Mouse (Mus musculus): ENCODE data around the gene Gm11634. TPM values are rescaled to one million over a fixed set of nuclear protein-coding genes. Genes with fewer than 3 reads are reported as not detected.

Gm11634 gene
- total and polyA plus RNA-seq, 2 experiments from 2014 or later = not detected

DNA sequence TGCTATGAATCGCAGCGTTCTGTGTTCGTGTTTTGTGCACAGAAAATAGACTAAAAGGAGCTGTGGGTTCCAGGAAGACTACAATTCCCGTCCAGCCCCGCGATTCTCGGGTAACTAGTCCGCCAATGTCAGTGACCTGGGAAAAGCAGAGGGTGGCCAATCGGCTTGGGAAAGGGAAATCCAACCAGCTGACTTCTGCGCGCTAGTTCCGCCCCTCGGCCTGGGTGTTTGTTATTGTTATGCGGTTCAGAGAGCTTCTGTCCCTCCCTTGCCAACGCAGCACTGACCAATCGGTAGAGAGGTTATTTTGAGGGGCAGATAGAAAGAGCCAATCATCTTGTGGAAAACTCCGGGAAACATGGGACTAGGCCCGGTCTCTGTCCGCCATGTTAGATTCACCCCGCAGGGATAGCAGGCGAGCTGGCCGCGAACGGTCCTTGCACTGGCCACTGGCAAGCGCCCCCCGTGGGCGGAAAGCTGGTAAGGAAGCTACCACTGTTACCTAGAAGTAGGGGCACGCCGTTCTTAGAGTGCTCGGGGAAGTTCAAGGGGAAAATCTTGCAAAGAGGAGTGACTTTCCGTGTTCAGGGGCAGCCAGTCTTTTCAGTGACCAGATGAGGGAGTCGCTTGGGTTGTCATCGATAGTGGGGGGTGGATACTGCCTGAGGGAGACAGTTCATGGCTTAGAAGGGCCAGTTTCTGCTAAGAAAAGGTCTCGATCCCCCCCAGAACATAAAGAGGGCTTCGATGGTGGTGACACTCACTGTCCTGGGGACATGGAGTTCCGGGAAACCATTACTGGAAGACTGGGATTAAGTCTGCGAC lies 46.4 kb downstream of the Gm11634 start:
- peak overlapping the region; percentile 73 for H3K9ac ChIP-seq
- 1% methylated on average over 37 of the region's 37 CpGs for WGBS
- TF ChIP-seq CTCF (IDR thresholded peaks at IDR 0.05; ENCODE audit: low read depth) = peak; percentile 54
- H3K36me3 ChIP-seq (ENCODE audit: insufficient read depth) = peaks cover 9% of the 10 kb centered on the region; the same call in 1 of the 2 replicates
- peak; percentile 99 for DNase-seq
- peak overlapping the region; percentile 56 for H3K4me2 ChIP-seq (ENCODE audit: low read depth)
- no peaks in the 10 kb centered on the region for H3K9me3 ChIP-seq (ENCODE audit: low read length)
- peak overlapping the region; percentile 74 for H3K4me3 ChIP-seq (ENCODE audit: low read depth, low read length)
- no peaks in the 10 kb centered on the region for H3K27me3 ChIP-seq (ENCODE audit: insufficient read depth, low read length)
- peak; percentile 96 for ATAC-seq
- H3K4me1 ChIP-seq (ENCODE audit: insufficient read depth) = peaks cover 18% of the 10 kb centered on the region; the same call in 1 of the 2 replicates
- H3K27ac ChIP-seq (ENCODE audit: low read depth, low read length) = peak overlapping the region; percentile 95

DNA sequence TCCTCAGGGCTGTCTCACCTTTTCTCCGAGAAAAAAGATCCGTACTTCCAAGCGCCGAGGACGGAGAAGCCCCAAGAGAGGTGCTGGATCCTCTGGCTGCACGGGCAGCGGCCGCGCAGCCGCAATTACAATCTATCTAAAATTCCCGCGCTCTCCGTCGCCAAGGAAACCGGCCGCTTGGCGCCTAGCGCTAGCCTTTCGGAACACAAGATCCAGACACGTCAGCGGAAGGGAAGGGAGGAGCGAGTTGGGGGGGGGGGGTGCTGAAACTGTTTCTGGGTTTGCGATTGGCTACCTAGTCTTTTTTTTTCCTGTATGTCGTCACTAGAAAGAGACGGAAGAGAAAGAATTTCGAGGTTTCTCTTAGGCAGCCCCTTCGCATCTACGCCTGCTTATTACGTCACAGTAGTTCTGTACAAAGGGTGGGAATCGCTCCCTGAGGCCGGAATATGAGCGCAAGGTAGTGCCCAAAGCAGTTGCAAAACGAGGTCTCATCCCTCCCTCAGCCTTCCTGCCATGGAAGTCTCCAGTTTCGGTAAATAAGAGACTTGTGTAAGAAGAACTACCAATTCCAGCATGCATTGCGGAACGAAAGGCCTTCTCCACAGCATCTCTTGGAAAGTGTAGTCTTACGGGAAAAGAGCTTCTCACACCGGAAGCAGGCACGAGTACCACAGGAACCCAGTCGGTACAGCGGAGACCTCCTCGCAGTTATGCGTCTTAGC lies 47.1 kb downstream of the Gm11634 start, which contains the start of the genes Brca1 and Nbr1:
Brca1 (minus strand) TSS at position 205 of the 725 bp plus-strand sequence.
Nbr1 (plus strand) TSS at position 399 of the 725 bp plus-strand sequence.
- peak within 1 kb of the TSS; percentile 74 for H3K4me3 ChIP-seq (ENCODE audit: low read depth, low read length)
- ATAC-seq (peak; percentile 78), DNase-seq (peak; percentile 98)
- no peak for TF ChIP-seq CTCF (IDR thresholded peaks at IDR 0.05; ENCODE audit: low read depth)
- WGBS = 2% methylated on average over 43 of the region's 43 CpGs
- peak within 1 kb of the TSS; percentile 73 for H3K9ac ChIP-seq
- H3K9me3 ChIP-seq (ENCODE audit: low read length) = no peaks in the 10 kb centered on the region
- 0 out of 2 replicates have a peak, but pooled peaks cover 4% of the 10 kb centered on the region for H3K36me3 ChIP-seq (ENCODE audit: insufficient read depth)
- H3K27me3 ChIP-seq (ENCODE audit: insufficient read depth, low read length) = no peaks in the 10 kb centered on the region
- H3K4me1 ChIP-seq (ENCODE audit: insufficient read depth) = peaks cover 18% of the 10 kb centered on the region; the same call in 1 of the 2 replicates
- H3K4me2 ChIP-seq (ENCODE audit: low read depth) = peak within 1 kb of the TSS; percentile 71
- peak within 1 kb of the TSS; percentile 95 for H3K27ac ChIP-seq (ENCODE audit: low read depth, low read length)

DNA sequence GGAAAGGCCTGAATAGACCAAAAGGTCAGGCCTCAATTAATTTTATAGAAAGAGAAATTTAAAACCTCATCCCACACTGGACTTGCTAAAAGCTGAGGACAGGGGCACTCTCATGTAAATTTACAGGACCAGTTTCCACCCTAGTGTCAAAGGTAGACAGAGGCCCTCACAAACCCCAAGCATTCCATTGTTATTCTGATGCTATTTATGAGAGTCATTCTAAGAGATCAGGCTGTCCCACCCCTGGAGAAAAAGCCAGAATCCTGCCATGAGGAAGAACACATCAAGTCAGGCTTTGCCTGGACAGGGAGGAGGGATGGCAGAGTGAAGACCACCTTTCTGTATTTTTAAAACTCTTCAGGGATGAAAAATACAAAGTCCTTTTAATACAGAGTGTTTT lies 50.5 kb downstream of the Gm11634 start:
- H3K4me1 ChIP-seq (ENCODE audit: insufficient read depth) = peaks cover 6% of the 10 kb centered on the region; the same call in 1 of the 2 replicates
- H3K9ac ChIP-seq = no peak overlapping the region
- no peaks in the 10 kb centered on the region for H3K27me3 ChIP-seq (ENCODE audit: insufficient read depth, low read length)
- H3K4me2 ChIP-seq (ENCODE audit: low read depth) = no peak overlapping the region
- no peaks in the 10 kb centered on the region for H3K36me3 ChIP-seq (ENCODE audit: insufficient read depth)
- no peak overlapping the region for H3K27ac ChIP-seq (ENCODE audit: low read depth, low read length)
- no peak for TF ChIP-seq CTCF (IDR thresholded peaks at IDR 0.05; ENCODE audit: low read depth)
- no peaks in the 10 kb centered on the region for H3K9me3 ChIP-seq (ENCODE audit: low read length)
- H3K4me3 ChIP-seq (ENCODE audit: low read depth, low read length) = no peak overlapping the region
- no peak for ATAC-seq
- DNase-seq = no peak

DNA sequence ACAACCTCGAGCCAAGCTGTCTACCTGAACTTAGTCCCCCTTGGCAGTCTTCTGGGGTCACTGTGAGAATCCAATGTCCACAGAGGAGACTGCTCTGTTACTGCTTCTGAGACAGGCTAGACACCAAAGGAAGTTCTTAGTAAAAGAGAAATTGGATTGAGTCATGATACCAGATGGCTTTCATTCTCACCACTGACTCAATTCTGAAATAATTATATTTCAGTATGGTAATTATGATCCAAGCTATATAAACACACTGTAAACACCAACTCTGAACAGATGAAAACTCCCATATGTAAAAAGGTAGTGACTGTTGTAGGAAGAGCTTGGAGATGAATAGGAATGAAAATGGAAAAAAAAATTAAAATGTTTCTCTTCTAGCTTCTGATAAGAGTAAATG lies 54.9 kb downstream of the Gm11634 start:
- ATAC-seq (peak; percentile 73), DNase-seq (peak; percentile 53)
- no peaks in the 10 kb centered on the region for H3K36me3 ChIP-seq (ENCODE audit: insufficient read depth)
- H3K9me3 ChIP-seq (ENCODE audit: low read length) = no peaks in the 10 kb centered on the region
- no peaks in the 10 kb centered on the region for H3K4me1 ChIP-seq (ENCODE audit: insufficient read depth)
- no peaks in the 10 kb centered on the region for H3K27me3 ChIP-seq (ENCODE audit: insufficient read depth, low read length)
- WGBS = 75% methylated on average over 1 of the region's 1 CpGs
- no peak overlapping the region for H3K9ac ChIP-seq
- no peak overlapping the region for H3K4me2 ChIP-seq (ENCODE audit: low read depth)
- no peak for TF ChIP-seq CTCF (IDR thresholded peaks at IDR 0.05; ENCODE audit: low read depth)
- no peak overlapping the region for H3K27ac ChIP-seq (ENCODE audit: low read depth, low read length)
- H3K4me3 ChIP-seq (ENCODE audit: low read depth, low read length) = no peak overlapping the region

Other genes starting within 250 kb of the Gm11634 start
- not detected in 2 replicates for gene G6pc, start 231.7 kb downstream of the Gm11634 start, total RNA-seq (2014; rRNA removed)
- not detected in 2 replicates for gene G6pc, start 231.7 kb downstream of the Gm11634 start, polyA plus RNA-seq (2015; fragmentation: Nextera tagmentation; extraction: Ambion mirVana)
- 87.8 and 89.8 TPM in 2 replicates for gene Aarsd1, start 181.6 kb downstream of the Gm11634 start, total RNA-seq (2014; rRNA removed)
- gene Aarsd1, start 181.6 kb downstream of the Gm11634 start, polyA plus RNA-seq (2015; fragmentation: Nextera tagmentation; extraction: Ambion mirVana) = 90.9 and 101 TPM in 2 replicates
- 1.0 and 5.7 TPM in 2 replicates for gene Gm27029, start 174.5 kb downstream of the Gm11634 start, total RNA-seq (2014; rRNA removed)
- gene Gm27029, start 174.5 kb downstream of the Gm11634 start, polyA plus RNA-seq (2015; fragmentation: Nextera tagmentation; extraction: Ambion mirVana) = 5.1 and 6.2 TPM in 2 replicates
- 10.9 and 12.6 TPM in 2 replicates for gene Rundc1, start 174.2 kb downstream of the Gm11634 start, total RNA-seq (2014; rRNA removed)
- 18.9 and 24.4 TPM in 2 replicates for gene Rundc1, start 174.2 kb downstream of the Gm11634 start, polyA plus RNA-seq (2015; fragmentation: Nextera tagmentation; extraction: Ambion mirVana)
- 0.62 and 1.8 TPM in 2 replicates for gene Ptges3l, start 173.9 kb downstream of the Gm11634 start, total RNA-seq (2014; rRNA removed)
- gene Ptges3l, start 173.9 kb downstream of the Gm11634 start, polyA plus RNA-seq (2015; fragmentation: Nextera tagmentation; extraction: Ambion mirVana) = 1.2 and 2.4 TPM in 2 replicates
- gene Rpl27, start 157.0 kb downstream of the Gm11634 start, total RNA-seq (2014; rRNA removed) = 785 and 1,503 TPM in 2 replicates
- 274 and 348 TPM in 2 replicates for gene Rpl27, start 157.0 kb downstream of the Gm11634 start, polyA plus RNA-seq (2015; fragmentation: Nextera tagmentation; extraction: Ambion mirVana)
- gene Ifi35, start 150.8 kb downstream of the Gm11634 start, total RNA-seq (2014; rRNA removed) = 3.2 and 5.2 TPM in 2 replicates
- gene Ifi35, start 150.8 kb downstream of the Gm11634 start, polyA plus RNA-seq (2015; fragmentation: Nextera tagmentation; extraction: Ambion mirVana) = 3.8 and 5.1 TPM in 2 replicates
- gene Rnd2, start 134.3 kb downstream of the Gm11634 start, total RNA-seq (2014; rRNA removed) = 61.9 and 71.4 TPM in 2 replicates
- 88.1 and 96.6 TPM in 2 replicates for gene Rnd2, start 134.3 kb downstream of the Gm11634 start, polyA plus RNA-seq (2015; fragmentation: Nextera tagmentation; extraction: Ambion mirVana)
- gene Vat1, start 133.0 kb downstream of the Gm11634 start, total RNA-seq (2014; rRNA removed) = 131 and 174 TPM in 2 replicates
- gene Vat1, start 133.0 kb downstream of the Gm11634 start, polyA plus RNA-seq (2015; fragmentation: Nextera tagmentation; extraction: Ambion mirVana) = 73.3 and 92.7 TPM in 2 replicates
- gene Brca1, start 47.3 kb downstream of the Gm11634 start, total RNA-seq (2014; rRNA removed) = 3.3 and 4.2 TPM in 2 replicates
- gene Brca1, start 47.3 kb downstream of the Gm11634 start, polyA plus RNA-seq (2015; fragmentation: Nextera tagmentation; extraction: Ambion mirVana) = 1.3 and 1.7 TPM in 2 replicates
- 121 and 141 TPM in 2 replicates for gene Nbr1, start 47.1 kb downstream of the Gm11634 start, total RNA-seq (2014; rRNA removed)
- gene Nbr1, start 47.1 kb downstream of the Gm11634 start, polyA plus RNA-seq (2015; fragmentation: Nextera tagmentation; extraction: Ambion mirVana) = 54.9 and 64.7 TPM in 2 replicates
- 0.77 and 3.5 TPM in 2 replicates for gene Tmem106a, start 17.0 kb downstream of the Gm11634 start, total RNA-seq (2014; rRNA removed)
- gene Tmem106a, start 17.0 kb downstream of the Gm11634 start, polyA plus RNA-seq (2015; fragmentation: Nextera tagmentation; extraction: Ambion mirVana) = 2.5 and 3.4 TPM in 2 replicates
- 4.4 and 5.2 TPM in 2 replicates for gene Rdm1, start 27.9 kb upstream of the Gm11634 start, total RNA-seq (2014; rRNA removed)
- 8.6 and 9.0 TPM in 2 replicates for gene Rdm1, start 27.9 kb upstream of the Gm11634 start, polyA plus RNA-seq (2015; fragmentation: Nextera tagmentation; extraction: Ambion mirVana)
- 22.5 and 28.3 TPM in 2 replicates for gene Arl4d, start 66.3 kb upstream of the Gm11634 start, total RNA-seq (2014; rRNA removed)
- gene Arl4d, start 66.3 kb upstream of the Gm11634 start, polyA plus RNA-seq (2015; fragmentation: Nextera tagmentation; extraction: Ambion mirVana) = 13.4 and 15.7 TPM in 2 replicates
- 26.5 and 33.3 TPM in 2 replicates for gene Dhx8, start 133.7 kb upstream of the Gm11634 start, total RNA-seq (2014; rRNA removed)
- 18.8 and 25.0 TPM in 2 replicates for gene Dhx8, start 133.7 kb upstream of the Gm11634 start, polyA plus RNA-seq (2015; fragmentation: Nextera tagmentation; extraction: Ambion mirVana)
- gene Etv4, start 186.1 kb upstream of the Gm11634 start, total RNA-seq (2014; rRNA removed) = 24.2 and 25.1 TPM in 2 replicates
- 15.9 and 16.8 TPM in 2 replicates for gene Etv4, start 186.1 kb upstream of the Gm11634 start, polyA plus RNA-seq (2015; fragmentation: Nextera tagmentation; extraction: Ambion mirVana)

Measured in forebrain, postnatal 0 days (tissue).